In the genomic region with DNA sequence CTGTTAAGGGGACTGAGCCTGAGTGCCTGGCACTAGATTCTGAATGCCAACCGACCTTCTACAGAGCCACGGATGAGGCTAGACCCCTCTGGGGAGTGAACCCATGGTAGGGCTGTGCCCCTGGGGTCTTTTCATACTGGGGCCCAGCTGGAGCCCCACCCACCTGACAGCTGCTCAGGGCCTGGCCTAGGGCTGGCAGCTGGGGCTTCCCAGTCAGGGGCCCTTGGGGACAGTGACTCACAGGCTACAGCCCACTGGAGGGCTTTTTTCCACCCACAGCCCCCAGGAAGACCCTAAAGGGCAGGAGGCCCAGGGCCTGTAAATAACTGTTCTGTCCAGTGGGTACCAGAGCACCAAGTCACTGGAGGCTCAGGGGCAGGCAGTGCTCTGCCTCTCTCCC, we compare ENCODE assay signal across 8 mouse cellular contexts.
DNase-seq lines count a peak whose midpoint lies in the region; ATAC-seq and TF ChIP-seq lines count a peak whose summit lies in the region.

No protein-coding gene starts in this region.

- H3K27ac ChIP-seq in kidney, embryonic 14.5 days (ENCODE audit: low read depth, low read length): 0 out of 2 replicates have a peak overlapping the region, but pooled peaks have one; percentile 6
- peak overlapping the region; percentile 82 for H3K27ac ChIP-seq in bone marrow, adult 2 months (ENCODE audit: control insufficient read depth, insufficient read depth, low read depth, low read length, poor library complexity)
- H3K27ac ChIP-seq in heart, embryonic 16.5 days (ENCODE audit: low read length): peak overlapping the region; percentile 80
- peak overlapping the region; percentile 32; the same call in 1 of the 2 replicates for H3K27ac ChIP-seq in midbrain, postnatal 0 days (ENCODE audit: low read depth, low read length)

- ATAC-seq in kidney, embryonic 14.5 days (ENCODE audit: low FRiP score, low TSS enrichment): no peak
- ATAC-seq in heart, embryonic 16.5 days (replicated peaks; ENCODE audit: extremely low read depth, insufficient read depth, low FRiP score): no peak
- ATAC-seq in midbrain, postnatal 0 days (ENCODE audit: low FRiP score): no peak

- H3K36me3 ChIP-seq in kidney, embryonic 14.5 days (ENCODE audit: control insufficient read depth, insufficient read depth, low read length): no peaks in the 10 kb centered on the region
- no peaks in the 10 kb centered on the region for H3K36me3 ChIP-seq in heart, embryonic 16.5 days (ENCODE audit: control insufficient read depth, insufficient read depth)
- no peaks in the 10 kb centered on the region for H3K36me3 ChIP-seq in midbrain, postnatal 0 days (ENCODE audit: insufficient read depth, low read length)

- H3K4me1 ChIP-seq in kidney, embryonic 14.5 days (ENCODE audit: control insufficient read depth, insufficient read depth, low read length): peaks cover 11% of the 10 kb centered on the region; the same call in 1 of the 2 replicates
- peaks cover 14% of the 10 kb centered on the region for H3K4me1 ChIP-seq in bone marrow, adult 2 months (ENCODE audit: control insufficient read depth, insufficient read depth, low read length)
- peaks cover 21% of the 10 kb centered on the region for H3K4me1 ChIP-seq in heart, embryonic 16.5 days (ENCODE audit: control insufficient read depth, insufficient read depth, low read length)
- H3K4me1 ChIP-seq in midbrain, postnatal 0 days (ENCODE audit: insufficient read depth, low read length): peaks cover 7% of the 10 kb centered on the region; the same call in 1 of the 2 replicates

- H3K4me3 ChIP-seq in kidney, embryonic 14.5 days (ENCODE audit: low read length): no peak overlapping the region
- H3K4me3 ChIP-seq in bone marrow, adult 2 months (replicated peaks; ENCODE audit: control insufficient read depth, low read depth, low read length): no peak overlapping the region
- H3K4me3 ChIP-seq in heart, embryonic 16.5 days (ENCODE audit: low read length): no peak overlapping the region
- H3K4me3 ChIP-seq in midbrain, postnatal 0 days (ENCODE audit: low read depth, low read length): no peak overlapping the region

- no peak for TF ChIP-seq CTCF in bone marrow, adult 2 months (IDR thresholded peaks at IDR 0.05; ENCODE audit: control insufficient read depth, insufficient read depth, low read length)
- TF ChIP-seq CTCF in midbrain, postnatal 0 days (IDR thresholded peaks at IDR 0.05): no peak

- DNase-seq in kidney, postnatal 25 days: no peak
- no peak for DNase-seq in midbrain, postnatal 0 days (ENCODE audit: low spot score)
- DNase-seq in layer of hippocampus, adult 18-20 months (ENCODE audit: low spot score in 2 of 2): no peak
- no peak for DNase-seq in cerebellum, adult 11 months
- DNase-seq in left cerebral cortex, adult 8-10 months (ENCODE audit: low spot score in 2 of 2): no peak

- 63% methylated on average over 2 of the region's 2 CpGs for WGBS in kidney, embryonic 14.5 days
- 76% methylated on average over 2 of the region's 2 CpGs for WGBS in bone marrow, adult 2 months
- 78% methylated on average over 2 of the region's 2 CpGs for WGBS in heart, embryonic 16.5 days
- 25% methylated on average over 2 of the region's 2 CpGs for WGBS in midbrain, postnatal 0 days

- H3K4me2 ChIP-seq in kidney, embryonic 14.5 days (replicated peaks; ENCODE audit: low read depth, low read length): no peak overlapping the region
- H3K4me2 ChIP-seq in heart, embryonic 16.5 days (ENCODE audit: low read depth, low read length): no peak overlapping the region
- no peak overlapping the region for H3K4me2 ChIP-seq in midbrain, postnatal 0 days (ENCODE audit: low read depth, low read length, poor library complexity, severe bottlenecking)

- TF ChIP-seq POLR2A in bone marrow, adult 2 months (IDR thresholded peaks at IDR 0.05; ENCODE audit: borderline replicate concordance, control insufficient read depth, low read depth, low read length): no peak

- H3K9ac ChIP-seq in kidney, embryonic 14.5 days (ENCODE audit: low read depth, low read length): no peak overlapping the region
- peak overlapping the region; percentile 66 for H3K9ac ChIP-seq in heart, embryonic 16.5 days (ENCODE audit: low read length)
- no peak overlapping the region for H3K9ac ChIP-seq in midbrain, postnatal 0 days (replicated peaks; ENCODE audit: low read length, poor library complexity, severe bottlenecking)

- no peaks in the 10 kb centered on the region for H3K27me3 ChIP-seq in kidney, embryonic 14.5 days (ENCODE audit: control insufficient read depth, insufficient read depth, low read length)
- H3K27me3 ChIP-seq in heart, embryonic 16.5 days (ENCODE audit: control insufficient read depth, insufficient read depth, low read length): no peaks in the 10 kb centered on the region
- H3K27me3 ChIP-seq in midbrain, postnatal 0 days (ENCODE audit: insufficient read depth, low read length): no peaks in the 10 kb centered on the region

- H3K9me3 ChIP-seq in kidney, embryonic 14.5 days (ENCODE audit: control insufficient read depth, low read length): no peaks in the 10 kb centered on the region
- no peaks in the 10 kb centered on the region for H3K9me3 ChIP-seq in heart, embryonic 16.5 days (replicated peaks; ENCODE audit: control insufficient read depth, low read length)
- no peaks in the 10 kb centered on the region for H3K9me3 ChIP-seq in midbrain, postnatal 0 days (ENCODE audit: low read length)

Comparison
In these comparisons a context has a peak if more than half of its experiments do, and no peak if none do; other contexts are left out.
1. H3K27ac ChIP-seq: peak in every context shown above with its lines; median percentile 82 in bone marrow, adult 2 months; 80 in heart, embryonic 16.5 days; 32 in midbrain, postnatal 0 days; 6 in kidney, embryonic 14.5 days.